Mouse (Mus musculus) lung, embryonic 16.5 days (tissue): Measurements from ENCODE around the gene Gltpd2. TPM values are rescaled to one million over a fixed set of nuclear protein-coding genes. Genes with fewer than 3 reads are reported as not detected.

Source experiments
- ATAC-seq: fragments of 200-750 bp; cut with Nextera tagmentation; 2 replicates; pipeline ENCODE4 v1.8.0; 2017; ENCODE audit warnings: low read depth, mild to moderate bottlenecking, moderate library complexity
- H3K27ac ChIP-seq: fragments of 300-500 bp; sonication (generic); 2 replicates; pipeline ENCODE4 v1.5.1; 2014; ENCODE audit warnings: mild to moderate bottlenecking, control low read depth, low read length
- H3K27me3 ChIP-seq: fragments of 300-500 bp; sonication (generic); 2 replicates; pipeline ENCODE4 v1.6.1; 2014; ENCODE audit warnings: low read depth, low read length, mixed read lengths; ENCODE audit not compliant: control insufficient read depth, insufficient read depth
- H3K36me3 ChIP-seq: fragments of 300-500 bp; sonication (generic); 2 replicates; pipeline ENCODE4 v1.6.1; 2014; ENCODE audit warnings: low read length; ENCODE audit not compliant: control insufficient read depth, insufficient read depth
- H3K4me1 ChIP-seq: fragments of 300-500 bp; sonication (generic); replicated peaks from 2 replicates; pipeline ENCODE4 v1.6.1; 2014; ENCODE audit warnings: low read length, mixed read lengths; ENCODE audit not compliant: control insufficient read depth, insufficient read depth
- H3K4me2 ChIP-seq: fragments of 300-500 bp; sonication (generic); 2 replicates; pipeline ENCODE4 v1.6.1; 2014; ENCODE audit warnings: low read depth, low read length, control low read depth
- H3K4me3 ChIP-seq: fragments of 300-500 bp; sonication (generic); 2 replicates; pipeline ENCODE4 v1.5.1; 2014; ENCODE audit warnings: mild to moderate bottlenecking, low read length, control low read depth
- H3K9ac ChIP-seq: fragments of 300-500 bp; sonication (generic); 2 replicates; pipeline ENCODE4 v1.6.1; 2014; ENCODE audit warnings: low read length, control low read depth
- H3K9me3 ChIP-seq: fragments of 300-500 bp; sonication (generic); 2 replicates; pipeline ENCODE4 v1.6.1; 2016; ENCODE audit warnings: low read length; ENCODE audit not compliant: control insufficient read depth
- WGBS: fragments of 180-500 bp; shearing (Covaris S2); extraction: QIAGEN DNeasy Blood & Tissue Kit; methylation state at CpG from one replicate; pipeline ENCODE4 v1.1.7; 2014; 5-methylcytosine and 5-hydroxymethylcytosine counted together
- polyA plus RNA-seq: library from polyadenylated mRNA; unstranded; fragments of >200 nt; fragmentation: Nextera tagmentation; extraction: Ambion mirVana; gene quantifications from 2 replicates; pipeline ENCODE4 v1.2.1, GENCODE M21; 2015

Gltpd2 gene
- polyA plus RNA-seq, 1 experiment from 2014 or later: 0.54 TPM

DNA sequence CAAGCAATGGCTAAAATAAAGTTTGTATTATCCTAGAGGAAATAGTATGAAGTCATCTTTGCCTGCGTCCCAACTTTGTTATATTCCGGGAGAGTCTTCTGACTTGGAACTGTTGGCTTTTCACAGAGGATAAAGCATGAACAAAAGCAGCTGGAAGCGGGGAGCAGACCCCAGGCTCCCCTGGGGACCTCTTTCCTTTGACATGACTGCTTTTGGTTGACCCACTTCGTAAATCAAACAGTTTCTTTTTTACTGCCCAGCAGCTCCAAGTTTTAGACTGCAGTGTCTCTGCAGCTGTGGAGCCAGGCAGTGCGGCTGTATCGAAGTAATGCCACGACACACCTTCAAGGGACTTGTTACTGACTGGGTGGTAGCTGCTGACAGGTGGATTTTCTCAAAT lies 47.6 kb downstream of the Gltpd2 start:
- H3K36me3 ChIP-seq: no peaks in the 10 kb centered on the region
- H3K4me3 ChIP-seq: no peak overlapping the region
- H3K27ac ChIP-seq: no peak overlapping the region
- 69% methylated on average over 7 of the region's 7 CpGs for WGBS
- H3K4me2 ChIP-seq: no peak overlapping the region
- H3K9ac ChIP-seq: no peak overlapping the region
- ATAC-seq: no peak
- H3K27me3 ChIP-seq: no peaks in the 10 kb centered on the region
- H3K9me3 ChIP-seq: no peaks in the 10 kb centered on the region
- peaks cover 21% of the 10 kb centered on the region for H3K4me1 ChIP-seq

Other genes with a start within 250 kb of the Gltpd2 start
- gene Alox12e, start 196.6 kb upstream of the Gltpd2 start, polyA plus RNA-seq: 0.35 and 1.1 TPM in 2 replicates
- 0.70 and 0.72 TPM in 2 replicates for gene Alox15, start 167.2 kb upstream of the Gltpd2 start, polyA plus RNA-seq
- gene Pelp1, start 109.2 kb upstream of the Gltpd2 start, polyA plus RNA-seq: 36.3 and 37.3 TPM in 2 replicates
- 14.1 and 15.0 TPM in 2 replicates for gene Arrb2, start 86.6 kb upstream of the Gltpd2 start, polyA plus RNA-seq
- gene Med11, start 67.3 kb upstream of the Gltpd2 start, polyA plus RNA-seq: 39.8 and 43.7 TPM in 2 replicates
- 0.48 and 1.0 TPM in 2 replicates for gene Zmynd15, start 59.8 kb upstream of the Gltpd2 start, polyA plus RNA-seq
- 7.5 and 8.3 TPM in 2 replicates for gene Cxcl16, start 59.2 kb upstream of the Gltpd2 start, polyA plus RNA-seq
- gene Tm4sf5, start 14.0 kb upstream of the Gltpd2 start, polyA plus RNA-seq: 1.9 and 2.0 TPM in 2 replicates
- 0.34 and 0.72 TPM in 2 replicates for gene Vmo1, start 4.6 kb upstream of the Gltpd2 start, polyA plus RNA-seq
- gene Psmb6, start 6.2 kb downstream of the Gltpd2 start, polyA plus RNA-seq: 711 and 738 TPM in 2 replicates
- not detected in 2 replicates for gene Gm40193, start 13.7 kb downstream of the Gltpd2 start, polyA plus RNA-seq
- 12.5 and 13.1 TPM in 2 replicates for gene Pld2, start 20.9 kb downstream of the Gltpd2 start, polyA plus RNA-seq
- gene Mink1, start 43.7 kb downstream of the Gltpd2 start, polyA plus RNA-seq: 10.3 and 10.5 TPM in 2 replicates
- gene 4930544D05Rik, start 96.7 kb downstream of the Gltpd2 start, polyA plus RNA-seq: not detected in 2 replicates
- 0.33 TPM in 1 of 2 replicates, not detected in the other for gene Chrne, start 100.0 kb downstream of the Gltpd2 start, polyA plus RNA-seq
- 0.35 and 0.50 TPM in 2 replicates for gene Gp1ba, start 119.9 kb downstream of the Gltpd2 start, polyA plus RNA-seq
- 129 and 134 TPM in 2 replicates for gene Rnf167, start 128.0 kb downstream of the Gltpd2 start, polyA plus RNA-seq
- 156 and 171 TPM in 2 replicates for gene Slc25a11, start 128.3 kb downstream of the Gltpd2 start, polyA plus RNA-seq
- 1,825 and 2,189 TPM in 2 replicates for gene Pfn1, start 135.4 kb downstream of the Gltpd2 start, polyA plus RNA-seq
- 37.9 and 56.8 TPM in 2 replicates for gene Eno3, start 138.0 kb downstream of the Gltpd2 start, polyA plus RNA-seq
- gene Spag7, start 150.2 kb downstream of the Gltpd2 start, polyA plus RNA-seq: 159 and 172 TPM in 2 replicates
- gene Camta2, start 168.9 kb downstream of the Gltpd2 start, polyA plus RNA-seq: 14.8 and 15.6 TPM in 2 replicates
- gene Inca1, start 181.0 kb downstream of the Gltpd2 start, polyA plus RNA-seq: 1.5 and 1.9 TPM in 2 replicates
- gene Kif1c, start 181.4 kb downstream of the Gltpd2 start, polyA plus RNA-seq: 3.2 and 3.4 TPM in 2 replicates
- gene Zfp3, start 245.0 kb downstream of the Gltpd2 start, polyA plus RNA-seq: 4.9 and 5.7 TPM in 2 replicates